Mouse (Mus musculus): ENCODE results near the gene Drc1.

DNA sequence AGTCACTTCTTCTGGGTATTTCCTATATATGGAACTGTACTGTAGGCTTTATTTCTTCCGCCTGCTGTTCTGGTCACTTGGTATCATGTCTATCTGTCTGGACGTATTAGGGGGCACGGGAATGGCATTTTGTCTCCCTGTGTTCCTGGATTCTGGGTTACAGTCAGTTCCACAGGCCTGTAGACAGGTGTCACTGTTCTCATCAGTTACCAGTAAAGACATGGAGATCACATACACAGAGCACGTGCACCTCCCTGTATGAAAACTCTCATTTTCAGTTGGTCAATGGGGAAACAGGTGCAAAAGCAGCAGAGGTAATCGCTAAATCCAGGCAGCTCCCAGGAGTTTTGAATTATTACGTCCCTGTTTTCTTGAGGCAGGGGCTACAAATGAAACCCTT lies 106.5 kb downstream of the Drc1 start:
- TF ChIP-seq CTCF (IDR thresholded peaks at IDR 0.05; ENCODE audit: low read depth) (no peak), EP300 (IDR thresholded peaks at IDR 0.05; ENCODE audit: low read depth) (no peak)

All from liver, embryonic 14.5 days (tissue).